Mouse (Mus musculus) spleen, adult 2 months (tissue): Measurements from ENCODE around the gene Rassf1.

ENCODE experiments used
- CTCF ChIP-seq: fragments of 200-500 bp; IDR thresholded peaks from 2 replicates; pipeline ENCODE4 v1.5.1; 2011; ENCODE audit warnings: mild to moderate bottlenecking, inconsistent platforms; ENCODE audit not compliant: insufficient read depth, insufficient read length, insufficient replicate concordance; ENCODE audit errors: extremely low read depth
- POLR2A ChIP-seq: fragments of 200-500 bp; IDR thresholded peaks from 2 replicates; pipeline ENCODE4 v1.6.1; 2011; ENCODE audit warnings: low read depth, low read length, inconsistent platforms

DNA sequence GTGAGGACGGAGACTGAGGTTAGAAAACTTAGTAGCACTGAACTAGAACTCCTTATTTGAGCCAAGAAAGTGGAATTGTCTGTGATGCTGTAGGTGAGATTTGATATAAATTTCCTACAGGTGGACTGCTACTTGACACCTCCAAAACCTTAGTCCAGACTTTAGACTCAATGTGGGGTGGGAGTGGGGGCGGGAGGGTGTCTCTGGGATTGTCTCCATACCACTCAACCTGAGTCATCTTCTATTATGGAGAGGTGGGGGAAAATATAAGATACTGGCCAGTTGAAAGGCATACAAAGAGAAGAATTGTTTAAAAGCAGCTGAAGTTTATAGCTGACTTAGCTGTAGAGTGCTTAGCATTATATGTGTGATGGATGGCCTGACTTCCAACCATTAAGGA lies 4.3 kb downstream of the Rassf1 start:
- no peak for TF ChIP-seq POLR2A
- TF ChIP-seq CTCF: no peak
